Mouse (Mus musculus): Measurements from ENCODE around the gene Zbtb16.

- TF ChIP-seq CTCF (conservative IDR thresholded peaks at IDR 0.05; ENCODE audit: insufficient read depth, insufficient read length, low read depth, low read length) (no peak), POLR2A (IDR thresholded peaks at IDR 0.05; ENCODE audit: low read depth, low read length) (no peak)
Observed at GRCm38 (mm10) chr9:48707824-48708229, 128.2 kb downstream of the Zbtb16 start.

Measured in kidney, adult 2 months (tissue).